Mouse (Mus musculus) neural tube, embryonic 10.5 days (tissue): Measurements from ENCODE around the gene Ostm1.

Source experiments
- DNase-seq: peaks from one replicate; pipeline ENCODE4 v3.0.0-alpha.2; 2017; ENCODE audit warnings: low spot score; ENCODE audit errors: extremely low spot score

Ostm1 gene

DNA sequence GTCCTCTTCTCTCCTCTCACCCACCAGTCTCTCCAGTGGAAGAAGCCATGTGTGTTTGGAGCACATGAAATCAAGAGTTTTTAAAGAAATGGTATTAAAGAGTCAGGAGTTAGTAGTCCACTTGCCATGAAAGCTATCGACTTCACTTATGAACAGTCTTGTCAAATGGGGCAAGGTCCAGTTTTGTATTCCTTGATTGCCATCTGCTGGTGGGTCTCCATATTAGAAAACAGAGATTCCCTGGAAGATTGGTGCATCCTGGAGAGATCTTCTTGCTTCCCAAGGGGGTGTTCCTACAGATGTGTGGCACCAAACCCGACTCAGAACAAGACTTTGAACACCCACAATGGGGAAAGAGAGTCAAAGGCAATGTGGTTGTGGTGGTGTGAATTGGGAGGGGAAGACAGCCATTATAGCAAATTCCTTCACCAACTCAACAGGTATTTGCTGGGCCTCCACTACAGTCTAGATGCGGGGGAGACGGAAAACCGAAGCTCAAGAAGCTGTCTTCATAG is 151.0 kb downstream of the Ostm1 start:
- no peak for DNase-seq

GRCm38 (mm10) chr10:42751813-42752212 is 168.2 kb downstream of the Ostm1 start:
- DNase-seq, result no peak
